Mouse (Mus musculus): Measurements from ENCODE around the gene Golt1a. TPM values are rescaled to one million over a fixed set of nuclear protein-coding genes. Genes with fewer than 3 reads are reported as not detected.
A peak's percentile ranks its signal among the peaks of the same experiment; 100 is the strongest.

The Golt1a gene
- polyA plus RNA-seq (2016; fragmentation: Nextera tagmentation; extraction: Ambion mirVana) = not detected in 2 replicates

DNA sequence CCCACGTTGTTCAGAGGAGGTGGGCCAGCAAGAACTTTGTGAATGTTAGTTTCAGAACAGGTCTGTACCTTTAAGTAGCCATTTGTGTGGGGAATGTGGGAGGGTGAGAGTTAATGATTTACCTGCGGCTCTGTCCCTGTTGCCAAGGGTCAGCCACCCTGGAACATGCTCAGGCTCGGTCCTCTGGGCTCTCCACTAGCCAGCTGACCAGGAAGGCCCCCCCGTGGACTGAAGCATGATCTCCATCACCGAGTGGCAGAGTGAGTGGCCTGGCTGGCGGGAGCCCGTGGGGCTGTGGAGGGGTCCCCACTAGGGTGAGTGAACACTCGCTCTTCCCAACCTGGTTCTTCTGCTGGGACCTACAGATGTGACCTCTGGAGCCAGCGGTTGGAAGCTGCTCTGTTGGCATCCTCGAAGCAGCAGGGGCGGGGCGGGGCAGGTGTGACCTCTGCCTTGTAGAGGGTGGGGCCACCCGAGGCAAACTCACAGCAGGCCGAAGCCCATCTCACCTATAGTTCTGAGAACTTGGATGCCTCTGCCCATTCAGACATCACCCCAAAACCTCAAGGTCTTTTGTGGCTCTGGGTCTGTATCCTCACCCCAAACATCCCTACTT, at the start of gene Golt1a:
TSS of gene Golt1a (plus strand) at position 149 of the 616 bp plus-strand sequence.
- Histone ChIP-seq H3K4me1 (replicated peaks) (no peaks in the 10 kb centered on the region; the same call in 1 of the 2 replicates), H3K36me3 (no peaks in the 10 kb centered on the region), H3K27me3 (peaks cover 5% of the 10 kb centered on the region; the same call in 1 of the 2 replicates), H3K4me3 (replicated peaks) (no peak within 1 kb of the TSS), H3K9me3 (no peaks in the 10 kb centered on the region), H3K27ac (no peak within 1 kb of the TSS), H3K9ac (replicated peaks) (no peak within 1 kb of the TSS), H3K4me2 (no peak within 1 kb of the TSS)
- 50% methylated on average over 14 of the region's 14 CpGs for WGBS
- ATAC-seq (ENCODE audit: insufficient number of reproducible peaks, insufficient read depth, low FRiP score, low TSS enrichment, low read depth) = no peak

DNA sequence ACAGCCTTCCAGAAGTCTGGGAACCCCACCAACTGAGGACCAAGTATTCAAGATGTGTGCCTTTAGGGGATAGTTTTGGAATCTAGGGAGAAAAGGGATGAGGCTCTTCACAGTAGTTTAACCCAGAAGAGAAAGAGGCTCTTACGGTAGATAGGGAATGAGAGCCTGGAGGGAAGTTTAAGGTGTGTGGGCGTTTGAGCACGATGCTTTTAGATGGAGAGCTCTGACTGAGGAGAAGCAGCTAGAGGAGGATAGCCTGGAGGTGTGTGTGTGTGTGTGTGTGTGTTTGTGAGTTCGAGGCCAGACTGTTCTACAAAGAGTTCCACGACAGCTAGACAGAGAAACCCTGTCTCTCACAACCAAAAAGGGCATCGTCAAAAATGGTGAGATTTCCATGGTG, 47.0 kb upstream of the Golt1a start:
- H3K9me3 ChIP-seq = 0 out of 2 replicates have a peak, but pooled peaks cover 3% of the 10 kb centered on the region
- H3K36me3 ChIP-seq = no peaks in the 10 kb centered on the region
- H3K4me2 ChIP-seq = no peak overlapping the region
- H3K27me3 ChIP-seq = peaks cover 3% of the 10 kb centered on the region; the same call in 1 of the 2 replicates
- 90% methylated on average over 6 of the region's 6 CpGs for WGBS
- no peak overlapping the region for H3K4me3 ChIP-seq (replicated peaks)
- ATAC-seq (ENCODE audit: insufficient number of reproducible peaks, insufficient read depth, low FRiP score, low TSS enrichment, low read depth) = no peak
- no peak overlapping the region for H3K9ac ChIP-seq (replicated peaks)
- no peaks in the 10 kb centered on the region; the same call in 1 of the 2 replicates for H3K4me1 ChIP-seq (replicated peaks)
- no peak overlapping the region for H3K27ac ChIP-seq

DNA sequence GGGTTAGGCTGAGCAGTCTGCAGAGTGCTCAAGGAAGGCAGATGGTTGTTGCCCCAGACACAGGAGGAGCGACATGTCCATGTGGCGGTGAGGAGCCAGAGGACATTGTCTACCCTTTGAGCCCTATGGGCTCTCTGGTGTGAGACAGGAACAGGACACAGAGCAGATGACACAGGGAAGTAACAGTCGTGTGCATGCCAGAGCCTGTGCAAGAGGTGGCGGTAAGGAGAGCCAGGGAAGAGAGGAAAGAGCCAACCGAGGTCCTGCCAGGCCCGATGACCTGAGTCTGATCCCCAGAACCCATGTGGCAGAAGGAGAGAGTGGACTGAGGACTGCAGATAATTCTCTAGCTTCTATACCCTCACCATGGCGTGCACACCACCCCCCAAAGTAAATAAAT, 46.5 kb upstream of the Golt1a start:
- H3K27ac ChIP-seq = no peak overlapping the region
- no peak for ATAC-seq (ENCODE audit: insufficient number of reproducible peaks, insufficient read depth, low FRiP score, low TSS enrichment, low read depth)
- no peaks in the 10 kb centered on the region; the same call in 1 of the 2 replicates for H3K4me1 ChIP-seq (replicated peaks)
- no peak overlapping the region for H3K9ac ChIP-seq (replicated peaks)
- peaks cover 3% of the 10 kb centered on the region; the same call in 1 of the 2 replicates for H3K27me3 ChIP-seq
- whole genome bisulfite sequencing = 86% methylated on average over 7 of the region's 7 CpGs
- H3K4me2 ChIP-seq = no peak overlapping the region
- H3K4me3 ChIP-seq (replicated peaks) = no peak overlapping the region
- H3K36me3 ChIP-seq = no peaks in the 10 kb centered on the region
- 0 out of 2 replicates have a peak, but pooled peaks cover 3% of the 10 kb centered on the region for H3K9me3 ChIP-seq

DNA sequence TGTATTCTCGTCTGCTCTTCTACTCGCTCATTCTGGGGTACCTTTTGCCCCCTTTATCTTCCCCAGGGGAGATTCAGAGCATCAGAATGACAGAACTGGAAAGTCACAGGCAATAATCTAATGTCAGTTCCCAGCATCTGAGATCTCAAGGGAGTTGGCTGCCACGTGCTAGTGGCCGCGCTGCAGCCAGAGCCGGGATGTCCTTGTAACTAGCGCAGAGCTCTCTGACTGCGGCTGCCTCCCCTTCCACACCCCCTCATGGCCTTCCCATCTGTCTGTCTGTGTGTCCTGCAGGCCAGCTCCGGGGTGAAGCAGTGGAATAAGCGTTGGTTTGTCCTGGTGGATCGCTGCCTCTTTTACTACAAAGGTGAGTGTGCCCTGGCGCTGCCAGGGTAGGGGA, 45.2 kb upstream of the Golt1a start:
- Histone ChIP-seq H3K9me3 (0 out of 2 replicates have a peak, but pooled peaks cover 3% of the 10 kb centered on the region), H3K36me3 (no peaks in the 10 kb centered on the region), H3K4me2 (no peak overlapping the region), H3K4me1 (replicated peaks) (no peaks in the 10 kb centered on the region; the same call in 1 of the 2 replicates), H3K27ac (no peak overlapping the region), H3K9ac (replicated peaks) (no peak overlapping the region), H3K27me3 (peaks cover 3% of the 10 kb centered on the region; the same call in 1 of the 2 replicates), H3K4me3 (replicated peaks) (no peak overlapping the region)
- ATAC-seq (ENCODE audit: insufficient number of reproducible peaks, insufficient read depth, low FRiP score, low TSS enrichment, low read depth) = no peak
- 60% methylated on average over 12 of the region's 12 CpGs for WGBS

DNA sequence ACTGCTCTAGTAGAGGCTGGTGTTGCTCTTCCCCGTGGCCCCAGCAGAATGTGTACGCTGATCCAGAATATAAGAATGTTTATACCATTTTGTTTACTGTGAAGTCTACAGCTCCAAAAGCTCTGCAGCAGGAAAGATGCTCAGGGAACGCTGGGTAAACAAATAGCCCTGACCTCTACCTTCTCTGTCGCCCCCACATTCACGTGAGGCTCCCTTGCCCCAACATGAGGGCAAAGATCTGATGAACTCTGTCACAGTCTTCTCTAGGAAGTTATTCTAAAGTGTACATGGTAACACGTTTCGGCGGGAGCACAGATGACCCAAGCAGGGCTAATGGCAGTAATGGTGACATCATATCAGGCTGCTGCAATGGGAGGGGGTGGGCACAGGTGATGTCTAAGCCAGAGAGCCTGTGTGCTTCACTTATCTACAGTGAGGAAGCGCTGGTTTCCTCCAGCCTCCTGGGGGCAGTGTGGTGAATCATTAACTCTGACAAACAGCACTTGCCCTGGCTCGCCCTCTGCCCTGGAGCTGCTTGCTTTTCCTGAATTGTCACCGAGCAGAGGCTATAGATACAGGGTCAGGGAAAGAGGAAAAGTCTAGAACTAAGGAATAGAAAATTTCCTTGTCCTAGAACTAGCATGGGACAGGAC, 44.4 kb upstream of the Golt1a start:
- Histone ChIP-seq H3K27me3 (peaks cover 3% of the 10 kb centered on the region; the same call in 1 of the 2 replicates), H3K9me3 (0 out of 2 replicates have a peak, but pooled peaks cover 3% of the 10 kb centered on the region), H3K4me1 (replicated peaks) (no peaks in the 10 kb centered on the region; the same call in 1 of the 2 replicates), H3K9ac (replicated peaks) (no peak overlapping the region), H3K27ac (no peak overlapping the region), H3K36me3 (no peaks in the 10 kb centered on the region), H3K4me2 (no peak overlapping the region), H3K4me3 (replicated peaks) (no peak overlapping the region)
- 67% methylated on average over 11 of the region's 11 CpGs for WGBS
- ATAC-seq (ENCODE audit: insufficient number of reproducible peaks, insufficient read depth, low FRiP score, low TSS enrichment, low read depth) = no peak

DNA sequence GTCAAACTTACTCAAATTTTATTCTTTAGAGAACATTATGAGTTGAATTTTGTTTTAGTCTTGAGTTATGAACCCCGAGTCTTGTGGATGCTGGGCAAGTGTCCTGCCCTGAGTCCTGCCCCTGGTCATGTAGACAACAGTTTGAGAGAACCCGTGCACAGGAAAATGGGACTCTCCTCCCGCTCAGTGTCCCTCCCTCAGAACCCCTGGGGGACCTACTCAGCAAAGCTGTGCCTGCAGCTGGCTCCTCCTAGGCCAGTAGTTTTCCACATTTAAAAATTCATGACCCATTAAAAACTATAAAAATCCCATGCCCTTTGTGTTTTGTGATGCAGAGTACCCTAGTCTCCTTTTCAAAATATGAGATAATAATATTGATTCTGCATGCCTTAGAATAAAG, 42.5 kb upstream of the Golt1a start:
- H3K36me3 ChIP-seq = no peaks in the 10 kb centered on the region
- H3K4me2 ChIP-seq = no peak overlapping the region
- 0 out of 2 replicates have a peak, but pooled peaks cover 3% of the 10 kb centered on the region for H3K9me3 ChIP-seq
- no peak overlapping the region for H3K27ac ChIP-seq
- no peak for ATAC-seq (ENCODE audit: insufficient number of reproducible peaks, insufficient read depth, low FRiP score, low TSS enrichment, low read depth)
- H3K27me3 ChIP-seq = peaks cover 3% of the 10 kb centered on the region; the same call in 1 of the 2 replicates
- H3K4me1 ChIP-seq (replicated peaks) = no peaks in the 10 kb centered on the region; the same call in 1 of the 2 replicates
- no peak overlapping the region for H3K9ac ChIP-seq (replicated peaks)
- 68% methylated on average over 3 of the region's 3 CpGs for WGBS
- no peak overlapping the region for H3K4me3 ChIP-seq (replicated peaks)

DNA sequence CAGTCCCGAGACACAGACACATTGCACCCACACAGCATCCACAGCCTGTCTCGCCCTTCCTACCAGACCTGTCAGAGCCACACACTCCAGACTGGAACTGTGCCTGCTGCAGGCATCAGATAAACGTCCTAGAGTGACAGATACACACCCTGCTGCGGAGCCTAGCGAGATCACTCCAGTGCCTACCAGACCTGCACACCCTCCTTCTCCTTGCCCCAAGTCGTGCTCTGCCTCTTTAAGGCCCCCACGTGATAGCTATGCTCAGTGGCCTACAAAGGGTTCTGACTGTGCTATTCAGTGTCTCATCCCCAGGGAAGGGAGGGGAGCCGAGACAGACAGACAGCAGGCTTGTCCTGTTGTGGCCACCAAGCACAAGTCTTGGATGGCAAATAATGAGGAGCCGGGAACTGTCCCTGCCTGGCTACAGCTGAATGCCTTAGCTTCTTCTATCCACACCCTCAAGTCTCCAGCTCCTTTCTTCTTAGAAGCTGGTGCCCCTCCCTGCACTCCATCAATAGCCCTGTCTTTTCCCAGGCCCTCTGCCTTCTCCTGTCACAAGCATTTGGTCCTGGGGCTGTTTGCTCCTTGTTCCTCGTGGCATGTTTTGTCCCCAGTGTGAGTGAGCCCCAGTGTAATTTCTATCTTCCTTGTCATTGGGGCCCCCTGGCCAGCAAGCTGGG, 41.6 kb upstream of the Golt1a start:
- H3K4me1 ChIP-seq (replicated peaks) = no peaks in the 10 kb centered on the region; the same call in 1 of the 2 replicates
- no peaks in the 10 kb centered on the region for H3K36me3 ChIP-seq
- no peak overlapping the region for H3K27ac ChIP-seq
- H3K9me3 ChIP-seq = no peaks in the 10 kb centered on the region
- peaks cover 3% of the 10 kb centered on the region; the same call in 1 of the 2 replicates for H3K27me3 ChIP-seq
- 29% methylated on average over 10 of the region's 10 CpGs for WGBS
- no peak for ATAC-seq (ENCODE audit: insufficient number of reproducible peaks, insufficient read depth, low FRiP score, low TSS enrichment, low read depth)
- no peak overlapping the region for H3K4me2 ChIP-seq
- no peak overlapping the region for H3K9ac ChIP-seq (replicated peaks)
- no peak overlapping the region for H3K4me3 ChIP-seq (replicated peaks)

DNA sequence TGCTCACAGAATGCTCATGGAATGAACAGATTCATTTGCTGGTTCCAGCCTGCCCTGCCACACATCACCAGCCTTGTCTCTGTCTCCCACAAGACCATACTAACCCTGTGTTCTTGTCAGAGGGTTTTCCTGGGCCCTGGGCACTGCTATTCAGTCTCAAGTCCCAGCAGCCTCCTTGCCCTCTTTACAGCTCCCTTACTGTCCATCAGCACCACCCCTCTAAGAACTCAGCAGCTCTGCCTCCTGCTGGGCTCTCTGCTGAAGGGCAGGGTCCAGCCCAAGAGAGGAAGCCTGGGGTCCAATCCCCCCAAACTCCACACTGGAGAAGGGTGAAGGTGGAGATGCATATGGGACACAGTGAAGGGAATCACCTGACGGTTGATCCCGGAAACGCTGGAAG, 41.1 kb upstream of the Golt1a start:
- Histone ChIP-seq H3K4me2 (no peak overlapping the region), H3K9me3 (no peaks in the 10 kb centered on the region), H3K9ac (replicated peaks) (no peak overlapping the region), H3K27ac (no peak overlapping the region), H3K4me3 (replicated peaks) (no peak overlapping the region), H3K27me3 (peaks cover 3% of the 10 kb centered on the region; the same call in 1 of the 2 replicates), H3K4me1 (replicated peaks) (no peaks in the 10 kb centered on the region; the same call in 1 of the 2 replicates), H3K36me3 (no peaks in the 10 kb centered on the region)
- ATAC-seq (ENCODE audit: insufficient number of reproducible peaks, insufficient read depth, low FRiP score, low TSS enrichment, low read depth) = no peak
- WGBS = 68% methylated on average over 3 of the region's 3 CpGs

DNA sequence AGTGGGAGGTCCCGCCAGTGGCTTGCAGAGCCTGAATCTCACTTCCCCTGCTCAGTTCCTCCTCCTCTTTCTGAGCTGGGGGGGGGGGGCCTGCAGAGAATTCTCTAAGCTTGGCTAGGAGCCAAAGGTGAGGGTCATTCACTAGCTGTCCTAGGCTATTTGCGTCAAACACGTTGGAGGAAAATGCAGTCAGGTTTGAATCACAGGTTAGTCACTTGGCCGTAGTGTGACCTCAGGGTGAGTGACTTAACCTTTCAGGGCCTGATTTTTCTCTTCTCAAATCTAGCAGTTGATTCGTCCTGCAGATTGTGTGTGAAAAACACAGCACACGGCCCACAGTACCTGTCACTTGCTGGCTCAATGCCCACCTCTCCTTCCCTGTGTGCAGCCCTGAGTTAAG, 39.3 kb upstream of the Golt1a start:
- Histone ChIP-seq H3K9ac (replicated peaks) (no peak overlapping the region), H3K4me2 (no peak overlapping the region), H3K27ac (0 out of 2 replicates have a peak overlapping the region, but pooled peaks have one; percentile 2), H3K27me3 (no peaks in the 10 kb centered on the region), H3K4me3 (replicated peaks) (no peak overlapping the region), H3K4me1 (replicated peaks) (no peaks in the 10 kb centered on the region; the same call in 1 of the 2 replicates), H3K9me3 (no peaks in the 10 kb centered on the region), H3K36me3 (no peaks in the 10 kb centered on the region)
- WGBS = 59% methylated on average over 6 of the region's 6 CpGs
- ATAC-seq (ENCODE audit: insufficient number of reproducible peaks, insufficient read depth, low FRiP score, low TSS enrichment, low read depth) = no peak

DNA sequence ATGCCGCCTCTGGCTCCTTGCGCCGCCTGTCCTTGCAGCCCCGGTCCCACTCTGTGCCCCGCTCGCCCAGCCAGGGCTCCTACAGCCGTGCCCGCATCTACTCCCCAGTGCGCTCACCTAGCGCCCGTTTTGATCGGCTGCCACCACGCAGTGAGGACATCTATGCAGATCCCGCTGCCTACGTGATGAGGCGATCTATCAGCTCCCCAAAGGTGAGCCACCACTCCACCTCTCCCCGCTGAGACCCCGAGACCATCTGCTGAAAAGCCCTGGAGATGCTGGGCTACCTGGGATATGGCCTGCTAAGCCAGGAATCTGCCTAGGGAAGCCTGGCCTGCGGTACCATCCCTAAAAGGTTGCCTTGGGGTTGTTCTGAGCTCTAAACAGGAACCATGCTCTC, 35.4 kb upstream of the Golt1a start:
- Histone ChIP-seq H3K27me3 (no peaks in the 10 kb centered on the region), H3K4me1 (replicated peaks) (no peaks in the 10 kb centered on the region), H3K9ac (replicated peaks) (no peak overlapping the region), H3K9me3 (no peaks in the 10 kb centered on the region), H3K4me3 (replicated peaks) (no peak overlapping the region), H3K4me2 (no peak overlapping the region), H3K36me3 (no peaks in the 10 kb centered on the region), H3K27ac (no peak overlapping the region)
- 82% methylated on average over 19 of the region's 19 CpGs for WGBS
- no peak for ATAC-seq (ENCODE audit: insufficient number of reproducible peaks, insufficient read depth, low FRiP score, low TSS enrichment, low read depth)

DNA sequence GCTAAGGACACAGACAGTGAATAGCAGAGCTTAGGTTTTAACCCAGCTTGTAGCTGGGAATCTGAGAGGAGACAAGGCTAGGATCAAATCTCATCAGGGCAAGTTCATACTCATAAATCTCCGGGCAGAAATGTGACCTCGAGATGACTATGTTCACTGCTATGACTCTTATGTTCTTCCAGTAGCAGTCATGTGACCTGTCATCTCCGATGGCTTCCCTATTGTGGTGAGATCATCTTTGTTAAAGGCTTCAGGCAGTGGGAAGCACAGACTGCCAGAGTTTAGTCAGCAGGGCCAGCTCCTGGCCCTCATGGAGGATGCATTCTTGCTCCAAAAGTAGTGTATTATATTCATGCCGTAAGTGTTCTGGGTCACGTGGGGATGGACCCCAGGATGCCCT, 32.6 kb upstream of the Golt1a start:
- Histone ChIP-seq H3K9me3 (no peaks in the 10 kb centered on the region), H3K4me3 (replicated peaks) (no peak overlapping the region), H3K9ac (replicated peaks) (no peak overlapping the region), H3K27ac (no peak overlapping the region), H3K4me1 (replicated peaks) (no peaks in the 10 kb centered on the region), H3K36me3 (no peaks in the 10 kb centered on the region), H3K4me2 (no peak overlapping the region), H3K27me3 (0 out of 2 replicates have a peak, but pooled peaks cover 3% of the 10 kb centered on the region)
- WGBS = 85% methylated on average over 5 of the region's 5 CpGs
- no peak for ATAC-seq (ENCODE audit: insufficient number of reproducible peaks, insufficient read depth, low FRiP score, low TSS enrichment, low read depth)
